Mouse (Mus musculus) bone marrow macrophage, adult 2 months (primary cell): ENCODE measurements at regions not wholly inside any gene's neighbourhood (a gene's known extent, or its start where the extent isn't known, plus 50 kb on each side); places are given as distances from the start of the nearest gene placed in this dataset.

Experiments
- CTCF ChIP-seq: IDR thresholded peaks from 2 replicates; pipeline ENCODE4 v1.5.1; 2012; ENCODE audit warnings: low read depth, mild to moderate bottlenecking, low read length, moderate library complexity
- POLR2A ChIP-seq: IDR thresholded peaks from 2 replicates; pipeline ENCODE4 v1.6.1; 2012; ENCODE audit warnings: mild to moderate bottlenecking, low read depth, low read length, borderline replicate concordance

DNA sequence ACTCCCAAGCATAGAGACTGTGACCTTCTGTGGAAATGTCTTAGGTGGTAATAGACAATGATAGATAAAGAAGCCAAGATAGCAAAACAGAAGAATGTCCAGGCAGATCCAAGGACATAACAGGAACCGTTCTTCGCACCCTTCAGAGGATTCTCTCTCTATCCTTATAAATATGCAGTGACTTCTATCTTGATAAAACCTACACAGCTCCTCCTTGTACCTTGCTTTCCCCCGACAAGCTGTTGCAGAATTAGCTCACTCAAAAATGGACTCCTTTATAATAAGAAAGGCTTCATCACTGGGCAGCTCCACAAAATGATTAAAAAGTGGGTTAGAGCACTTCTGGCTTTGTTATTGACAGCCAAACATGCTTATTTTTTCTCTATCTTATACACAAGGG lies 245.4 kb upstream of the Adra1b start:
- no peak for TF ChIP-seq POLR2A
- no peak for TF ChIP-seq CTCF
